Mouse (Mus musculus) small intestine, adult 2 months (tissue): ENCODE results near the gene Olfr1192-ps1.

Source experiments
- CTCF ChIP-seq: fragments of 200-500 bp; IDR thresholded peaks from 2 replicates; pipeline ENCODE4 v1.5.1; 2012; ENCODE audit warnings: low read depth, mild to moderate bottlenecking, control low read depth, inconsistent platforms, low read length, moderate library complexity, mixed read lengths; ENCODE audit not compliant: insufficient replicate concordance, insufficient read length; ENCODE audit errors: extremely low read depth
- POLR2A ChIP-seq: fragments of 200-500 bp; IDR thresholded peaks from 2 replicates; pipeline ENCODE4 v1.6.1; 2012; ENCODE audit warnings: low read depth, mild to moderate bottlenecking, control low read depth, inconsistent platforms, low read length, moderate library complexity

GRCm38 (mm10) chr2:88704497-88704896, 56.2 kb downstream of the Olfr1192-ps1 start, which contains the start of gene Olfr1196:
- TF ChIP-seq CTCF (no peak), POLR2A (no peak)
